Mouse (Mus musculus): ENCODE results near the gene Gpatch8. TPM values are rescaled to one million over a fixed set of nuclear protein-coding genes. Genes with fewer than 3 reads are reported as not detected.

Gene Gpatch8
- polyA plus RNA-seq, 1 experiment, result 75.8 TPM

DNA sequence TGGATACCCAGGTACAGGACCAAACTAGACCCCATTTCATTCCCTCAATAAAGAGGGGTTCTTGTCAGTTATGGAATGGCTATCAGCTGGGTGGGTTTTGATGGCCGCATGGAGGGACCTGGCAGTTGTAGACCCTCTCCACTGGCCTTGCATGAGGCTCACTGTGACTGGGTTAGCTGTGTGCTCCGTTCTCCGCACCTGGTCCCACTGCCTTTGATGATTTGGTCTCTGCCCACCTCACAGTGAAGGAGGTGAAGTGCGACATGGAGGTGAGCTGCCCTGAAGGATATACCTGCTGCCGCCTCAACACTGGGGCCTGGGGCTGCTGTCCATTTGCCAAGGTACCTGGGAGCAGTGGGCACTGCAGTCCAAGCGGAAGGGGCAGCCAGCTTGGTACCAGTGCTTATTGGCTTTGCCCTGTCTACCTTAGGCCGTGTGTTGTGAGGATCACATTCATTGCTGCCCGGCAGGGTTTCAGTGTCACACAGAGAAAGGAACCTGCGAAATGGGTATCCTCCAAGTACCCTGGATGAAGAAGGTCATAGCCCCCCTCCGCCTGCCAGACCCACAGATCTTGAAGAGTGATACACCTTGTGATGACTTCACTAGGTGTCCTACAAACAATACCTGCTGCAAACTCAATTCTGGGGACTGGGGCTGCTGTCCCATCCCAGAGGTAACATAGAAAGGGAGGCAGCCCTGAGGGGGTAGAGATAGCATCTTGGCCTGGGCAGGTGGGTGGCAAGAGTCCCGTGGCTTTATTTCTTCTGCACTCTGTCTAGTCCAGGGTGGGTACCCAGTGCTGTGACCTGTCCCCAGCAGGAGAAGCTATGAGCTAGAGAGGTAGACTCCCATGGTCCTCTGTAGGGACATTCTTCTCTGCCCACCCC is 121.1 kb downstream of the Gpatch8 start:
- Histone ChIP-seq H3K27ac (ENCODE audit: insufficient read depth, low read length) (no peak overlapping the region), H3K9ac (ENCODE audit: low read depth, poor library complexity, severe bottlenecking) (no peak overlapping the region), H3K4me3 (ENCODE audit: low read depth, low read length) (no peak overlapping the region), H3K27me3 (ENCODE audit: control insufficient read depth, insufficient read depth, low read length, poor library complexity, severe bottlenecking) (peaks cover 2% of the 10 kb centered on the region; the same call in 1 of the 2 replicates), H3K36me3 (ENCODE audit: control insufficient read depth, insufficient read depth, low read length, poor library complexity, severe bottlenecking) (peaks cover 10% of the 10 kb centered on the region; the same call in 1 of the 2 replicates), H3K4me1 (ENCODE audit: control insufficient read depth, insufficient read depth, low read length) (no peaks in the 10 kb centered on the region), H3K9me3 (replicated peaks; ENCODE audit: control insufficient read depth, insufficient read depth, low read length, poor library complexity, severe bottlenecking) (no peaks in the 10 kb centered on the region)
- no peak for TF ChIP-seq EP300 (IDR thresholded peaks at IDR 0.05; ENCODE audit: insufficient read depth, low read depth, low read length)
- no peak for TF ChIP-seq POLR2A (IDR thresholded peaks at IDR 0.05; ENCODE audit: insufficient read depth, low read length)
- no peak for TF ChIP-seq CTCF (IDR thresholded peaks at IDR 0.05; ENCODE audit: low read depth, low read length)

DNA sequence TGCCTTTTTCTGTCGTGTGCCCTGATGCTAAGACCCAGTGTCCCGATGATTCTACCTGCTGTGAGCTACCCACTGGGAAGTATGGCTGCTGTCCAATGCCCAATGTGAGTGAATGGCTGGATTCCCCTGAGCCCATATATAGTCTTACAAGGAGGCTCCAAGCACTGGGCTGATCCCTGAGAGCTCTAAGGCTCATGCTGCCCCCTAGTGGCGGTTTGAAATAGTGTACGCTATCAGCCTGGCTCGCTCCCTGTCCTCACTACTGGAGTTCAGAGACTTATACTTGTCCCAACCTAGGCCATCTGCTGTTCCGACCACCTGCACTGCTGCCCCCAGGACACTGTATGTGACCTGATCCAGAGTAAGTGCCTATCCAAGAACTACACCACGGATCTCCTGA is 121.8 kb downstream of the Gpatch8 start:
- H3K27me3 ChIP-seq (ENCODE audit: control insufficient read depth, insufficient read depth, low read length, poor library complexity, severe bottlenecking), result peaks cover 2% of the 10 kb centered on the region; the same call in 1 of the 2 replicates
- H3K9me3 ChIP-seq (replicated peaks; ENCODE audit: control insufficient read depth, insufficient read depth, low read length, poor library complexity, severe bottlenecking), result no peaks in the 10 kb centered on the region
- no peaks in the 10 kb centered on the region for H3K4me1 ChIP-seq (ENCODE audit: control insufficient read depth, insufficient read depth, low read length)
- no peak overlapping the region for H3K27ac ChIP-seq (ENCODE audit: insufficient read depth, low read length)
- H3K9ac ChIP-seq (ENCODE audit: low read depth, poor library complexity, severe bottlenecking), result no peak overlapping the region
- H3K36me3 ChIP-seq (ENCODE audit: control insufficient read depth, insufficient read depth, low read length, poor library complexity, severe bottlenecking), result peaks cover 10% of the 10 kb centered on the region; the same call in 1 of the 2 replicates
- no peak overlapping the region for H3K4me3 ChIP-seq (ENCODE audit: low read depth, low read length)
- no peak for TF ChIP-seq POLR2A (IDR thresholded peaks at IDR 0.05; ENCODE audit: insufficient read depth, low read length)
- peak; percentile 98 for TF ChIP-seq CTCF (IDR thresholded peaks at IDR 0.05; ENCODE audit: low read depth, low read length)
- TF ChIP-seq EP300 (IDR thresholded peaks at IDR 0.05; ENCODE audit: insufficient read depth, low read depth, low read length), result no peak

DNA sequence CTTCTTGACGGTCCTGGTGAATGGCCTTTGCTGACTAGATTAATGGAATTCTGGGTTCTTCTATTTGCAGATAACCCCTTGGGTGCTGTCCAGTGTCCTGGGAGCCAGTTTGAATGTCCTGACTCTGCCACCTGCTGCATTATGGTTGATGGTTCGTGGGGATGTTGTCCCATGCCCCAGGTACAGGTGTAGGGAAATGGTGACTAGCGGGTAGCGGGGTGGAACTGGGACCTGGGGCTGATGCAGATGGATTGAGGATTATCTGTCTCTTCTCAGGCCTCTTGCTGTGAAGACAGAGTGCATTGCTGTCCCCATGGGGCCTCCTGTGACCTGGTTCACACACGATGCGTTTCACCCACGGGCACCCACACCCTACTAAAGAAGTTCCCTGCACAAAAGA is 122.3 kb downstream of the Gpatch8 start:
- Histone ChIP-seq H3K27me3 (ENCODE audit: control insufficient read depth, insufficient read depth, low read length, poor library complexity, severe bottlenecking) (peaks cover 2% of the 10 kb centered on the region; the same call in 1 of the 2 replicates), H3K36me3 (ENCODE audit: control insufficient read depth, insufficient read depth, low read length, poor library complexity, severe bottlenecking) (peaks cover 10% of the 10 kb centered on the region; the same call in 1 of the 2 replicates), H3K4me1 (ENCODE audit: control insufficient read depth, insufficient read depth, low read length) (no peaks in the 10 kb centered on the region), H3K27ac (ENCODE audit: insufficient read depth, low read length) (no peak overlapping the region), H3K9ac (ENCODE audit: low read depth, poor library complexity, severe bottlenecking) (no peak overlapping the region), H3K4me3 (ENCODE audit: low read depth, low read length) (no peak overlapping the region), H3K9me3 (replicated peaks; ENCODE audit: control insufficient read depth, insufficient read depth, low read length, poor library complexity, severe bottlenecking) (no peaks in the 10 kb centered on the region)
- TF ChIP-seq POLR2A (IDR thresholded peaks at IDR 0.05; ENCODE audit: insufficient read depth, low read length), result no peak
- no peak for TF ChIP-seq CTCF (IDR thresholded peaks at IDR 0.05; ENCODE audit: low read depth, low read length)
- no peak for TF ChIP-seq EP300 (IDR thresholded peaks at IDR 0.05; ENCODE audit: insufficient read depth, low read depth, low read length)

DNA sequence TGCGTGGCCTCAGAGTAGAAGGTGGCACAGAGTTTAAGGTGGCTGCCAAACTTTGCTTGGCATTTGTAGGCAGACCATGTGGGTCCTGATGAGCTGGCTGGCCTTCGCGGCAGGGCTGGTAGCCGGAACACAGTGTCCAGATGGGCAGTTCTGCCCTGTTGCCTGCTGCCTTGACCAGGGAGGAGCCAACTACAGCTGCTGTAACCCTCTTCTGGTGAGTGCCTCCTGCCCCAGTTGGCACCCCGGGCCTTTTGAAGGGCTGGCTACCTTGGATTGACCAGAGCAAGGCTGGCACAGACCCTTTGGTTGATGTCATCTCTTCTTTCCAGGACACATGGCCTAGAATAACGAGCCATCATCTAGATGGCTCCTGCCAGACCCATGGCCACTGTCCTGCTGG is 123.3 kb downstream of the Gpatch8 start:
- no peaks in the 10 kb centered on the region for H3K4me1 ChIP-seq (ENCODE audit: control insufficient read depth, insufficient read depth, low read length)
- no peak for TF ChIP-seq CTCF (IDR thresholded peaks at IDR 0.05; ENCODE audit: low read depth, low read length)
- no peak for TF ChIP-seq EP300 (IDR thresholded peaks at IDR 0.05; ENCODE audit: insufficient read depth, low read depth, low read length)
- no peak for TF ChIP-seq POLR2A (IDR thresholded peaks at IDR 0.05; ENCODE audit: insufficient read depth, low read length)
- H3K9ac ChIP-seq (ENCODE audit: low read depth, poor library complexity, severe bottlenecking), result no peak overlapping the region
- H3K27me3 ChIP-seq (ENCODE audit: control insufficient read depth, insufficient read depth, low read length, poor library complexity, severe bottlenecking), result peaks cover under 1% of the 10 kb centered on the region; the same call in 1 of the 2 replicates
- H3K4me3 ChIP-seq (ENCODE audit: low read depth, low read length), result no peak overlapping the region
- H3K27ac ChIP-seq (ENCODE audit: insufficient read depth, low read length), result no peak overlapping the region
- H3K36me3 ChIP-seq (ENCODE audit: control insufficient read depth, insufficient read depth, low read length, poor library complexity, severe bottlenecking), result peaks cover 10% of the 10 kb centered on the region; the same call in 1 of the 2 replicates
- no peaks in the 10 kb centered on the region for H3K9me3 ChIP-seq (replicated peaks; ENCODE audit: control insufficient read depth, insufficient read depth, low read length, poor library complexity, severe bottlenecking)

DNA sequence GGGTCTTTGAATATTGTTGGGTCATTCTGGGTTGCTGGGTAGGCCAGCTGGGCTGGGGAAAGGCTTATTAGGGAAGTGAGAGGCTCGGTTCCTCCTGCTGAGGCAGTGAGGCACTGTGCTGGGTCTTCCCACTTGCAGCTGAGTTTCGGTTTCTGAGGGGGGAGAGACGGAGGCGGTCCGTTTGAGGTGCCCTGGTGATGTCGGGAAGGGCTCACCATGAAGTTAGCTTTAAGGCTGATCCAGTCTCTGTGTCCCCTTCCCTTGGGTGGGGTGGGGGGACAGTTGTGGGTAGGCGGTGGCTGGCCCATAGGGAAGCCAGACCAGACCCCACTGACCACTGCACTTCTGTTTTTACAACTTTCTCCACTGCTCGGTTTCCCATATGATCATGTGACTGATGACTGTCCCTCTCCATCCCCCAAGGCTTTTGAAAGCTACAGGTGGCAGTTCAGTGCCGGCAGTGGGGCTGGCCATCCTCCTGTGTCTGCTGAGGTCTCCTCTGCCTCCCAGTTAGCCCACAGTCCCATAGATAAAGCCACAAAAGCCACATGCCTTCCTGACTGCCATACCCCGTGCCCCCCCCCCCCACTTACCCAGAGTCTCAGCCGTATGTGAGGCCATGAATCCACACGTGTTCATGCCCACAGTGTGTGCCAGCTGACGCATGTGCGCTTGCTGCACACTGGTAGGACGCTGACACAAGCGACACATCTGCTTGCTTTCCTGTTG is 123.9 kb downstream of the Gpatch8 start:
- no peaks in the 10 kb centered on the region for H3K9me3 ChIP-seq (replicated peaks; ENCODE audit: control insufficient read depth, insufficient read depth, low read length, poor library complexity, severe bottlenecking)
- TF ChIP-seq CTCF (IDR thresholded peaks at IDR 0.05; ENCODE audit: low read depth, low read length) (no peak), EP300 (IDR thresholded peaks at IDR 0.05; ENCODE audit: insufficient read depth, low read depth, low read length) (no peak), POLR2A (IDR thresholded peaks at IDR 0.05; ENCODE audit: insufficient read depth, low read length) (no peak)
- no peak overlapping the region for H3K4me3 ChIP-seq (ENCODE audit: low read depth, low read length)
- H3K27ac ChIP-seq (ENCODE audit: insufficient read depth, low read length), result no peak overlapping the region
- H3K9ac ChIP-seq (ENCODE audit: low read depth, poor library complexity, severe bottlenecking), result no peak overlapping the region
- peaks cover 10% of the 10 kb centered on the region; the same call in 1 of the 2 replicates for H3K36me3 ChIP-seq (ENCODE audit: control insufficient read depth, insufficient read depth, low read length, poor library complexity, severe bottlenecking)
- H3K27me3 ChIP-seq (ENCODE audit: control insufficient read depth, insufficient read depth, low read length, poor library complexity, severe bottlenecking), result no peaks in the 10 kb centered on the region
- H3K4me1 ChIP-seq (ENCODE audit: control insufficient read depth, insufficient read depth, low read length), result no peaks in the 10 kb centered on the region
